Mouse (Mus musculus) right cerebral cortex, postnatal 14 days (tissue): ENCODE data around the gene Olfr135.

Experiments used
- DNase-seq: peaks from one replicate; pipeline ENCODE4 v3.0.0; 2022

The Olfr135 gene

GRCm38 (mm10) chr17:38204035-38204434 lies at the start of gene Olfr135:
Gene Olfr135, plus strand, starts transcription at chr17:38204335.
- DNase-seq = no peak

GRCm38 (mm10) chr17:38171088-38171487 lies 33.0 kb upstream of the Olfr135 start, which contains the start of gene Olfr134:
Gene Olfr134, plus strand, starts transcription at chr17:38171388.
- no peak for DNase-seq
